Mouse (Mus musculus) kidney, adult 2 months (tissue): ENCODE results near the gene Capn3.

Source experiments
- CTCF ChIP-seq: fragments of 200-500 bp; conservative IDR thresholded peaks from 2 replicates; pipeline ENCODE4 v1.5.1; 2011; ENCODE audit warnings: low read depth, mild to moderate bottlenecking, control low read depth, low read length, moderate library complexity, mixed read lengths; ENCODE audit not compliant: insufficient read depth, insufficient read length
- POLR2A ChIP-seq: fragments of 200-500 bp; IDR thresholded peaks from one replicate; pipeline ENCODE4 v1.6.1; 2011; ENCODE audit warnings: low read depth, low read length, control low read depth

GRCm38 (mm10) chr2:120539333-120539732, 83.5 kb downstream of the Capn3 start:
- no peak for TF ChIP-seq POLR2A
- TF ChIP-seq CTCF, result no peak
